Mouse (Mus musculus): ENCODE measurements at regions not wholly inside any gene's neighbourhood (a gene's known extent, or its start where the extent isn't known, plus 50 kb on each side); places are given as distances from the start of the nearest gene placed in this dataset.

DNA sequence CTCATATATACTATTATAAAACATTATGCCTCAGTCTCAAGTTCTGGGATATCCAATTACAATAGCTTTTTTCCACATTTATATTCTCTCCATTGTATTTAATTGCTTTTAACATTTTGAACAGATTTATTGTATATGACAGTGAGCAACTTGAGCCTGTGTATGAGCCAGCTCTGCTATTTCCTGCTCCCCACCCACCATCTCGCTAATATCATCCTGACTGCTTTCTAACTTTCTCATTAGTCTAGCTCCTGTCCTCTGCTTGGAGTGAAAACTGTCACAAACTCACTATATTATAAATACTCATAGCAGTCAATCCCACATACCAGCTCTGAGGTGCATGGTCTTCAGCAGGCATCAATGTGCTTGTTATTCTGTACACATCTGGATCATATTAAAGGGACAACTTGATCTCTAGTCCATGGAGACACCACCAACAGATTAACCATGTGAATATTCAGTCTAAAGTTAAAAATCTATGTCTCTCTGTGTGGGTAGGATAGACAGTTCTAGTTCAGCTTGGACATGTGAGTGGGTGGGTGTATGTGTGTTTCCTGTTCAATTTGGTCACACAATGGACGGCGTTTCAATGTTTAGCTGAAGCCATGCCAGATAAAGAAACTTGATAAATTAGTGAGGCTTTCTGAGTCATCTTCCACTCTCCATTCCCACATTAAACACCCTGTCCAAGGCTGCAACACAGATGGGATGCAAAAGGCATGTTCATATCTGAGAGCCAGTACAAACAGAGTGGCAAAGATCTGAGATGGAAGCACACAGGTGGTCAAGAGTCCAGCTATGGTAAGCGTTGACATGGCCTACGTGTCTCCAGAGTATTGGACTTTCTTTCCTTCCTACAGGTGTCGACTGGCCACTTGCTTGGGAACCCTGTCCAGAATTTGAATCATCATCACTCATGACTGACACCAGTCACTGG, 616.1 kb upstream of the Clint1 start:
- no peak for ATAC-seq (ENCODE audit: low FRiP score, low TSS enrichment)
- Histone ChIP-seq H3K9ac (replicated peaks; ENCODE audit: low read length) (no peak overlapping the region), H3K9me3 (ENCODE audit: low read length) (no peaks in the 10 kb centered on the region), H3K4me1 (ENCODE audit: insufficient read depth, low read length) (0 out of 2 replicates have a peak, but pooled peaks cover 7% of the 10 kb centered on the region), H3K27ac (ENCODE audit: low read length) (no peak overlapping the region), H3K4me3 (ENCODE audit: low read length) (no peak overlapping the region), H3K36me3 (ENCODE audit: insufficient read depth, low read length) (no peaks in the 10 kb centered on the region), H3K4me2 (replicated peaks; ENCODE audit: low read depth, low read length) (no peak overlapping the region), H3K27me3 (ENCODE audit: insufficient read depth, low read length) (no peaks in the 10 kb centered on the region)
- 63% methylated on average over 6 of the region's 6 CpGs for WGBS

DNA sequence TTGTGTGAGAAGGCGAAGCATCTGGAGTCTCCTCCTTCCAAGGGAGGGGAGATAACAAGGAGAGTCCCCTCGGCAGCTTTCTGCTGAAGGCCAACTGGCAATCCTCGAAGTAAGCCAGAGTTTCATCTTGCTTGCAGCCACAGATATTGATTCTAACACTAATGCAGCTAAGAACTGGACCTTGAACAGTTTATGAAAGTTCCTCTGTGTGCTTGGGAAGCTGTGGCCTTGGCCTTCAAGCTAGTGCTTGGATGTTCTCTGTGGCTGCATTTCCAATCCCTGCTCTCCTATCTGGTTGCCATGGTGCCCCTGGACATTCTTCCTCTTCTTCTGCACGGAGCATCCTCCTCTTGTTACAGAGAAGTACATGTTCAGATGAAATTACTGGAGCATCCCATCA, 614.8 kb upstream of the Clint1 start:
- Histone ChIP-seq H3K27me3 (ENCODE audit: insufficient read depth, low read length) (no peaks in the 10 kb centered on the region), H3K36me3 (ENCODE audit: insufficient read depth, low read length) (no peaks in the 10 kb centered on the region), H3K4me2 (replicated peaks; ENCODE audit: low read depth, low read length) (no peak overlapping the region), H3K9me3 (ENCODE audit: low read length) (no peaks in the 10 kb centered on the region), H3K27ac (ENCODE audit: low read length) (no peak overlapping the region), H3K9ac (replicated peaks; ENCODE audit: low read length) (no peak overlapping the region), H3K4me1 (ENCODE audit: insufficient read depth, low read length) (0 out of 2 replicates have a peak, but pooled peaks cover 7% of the 10 kb centered on the region), H3K4me3 (ENCODE audit: low read length) (no peak overlapping the region)
- no peak for ATAC-seq (ENCODE audit: low FRiP score, low TSS enrichment)
- WGBS: 69% methylated on average over 4 of the region's 4 CpGs

DNA sequence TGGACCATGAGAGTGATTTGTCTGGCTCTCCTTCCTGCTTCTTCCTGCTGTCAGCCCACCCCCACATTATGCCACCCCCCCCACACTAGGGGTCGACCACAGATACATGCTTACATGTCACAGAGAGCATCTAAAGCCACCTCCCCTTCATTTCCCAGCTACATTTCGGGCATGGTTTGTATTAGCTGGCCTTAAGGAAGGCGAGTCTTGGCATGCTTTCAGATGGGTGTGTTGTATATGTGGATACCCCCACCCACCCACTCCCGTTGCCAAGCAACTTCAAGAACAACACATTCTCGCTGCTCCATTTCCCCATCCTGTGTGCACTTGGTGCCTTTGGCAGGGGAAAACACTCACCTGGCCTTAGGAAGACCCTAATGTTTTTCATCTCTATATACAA, 612.8 kb upstream of the Clint1 start:
- Histone ChIP-seq H3K36me3 (ENCODE audit: insufficient read depth, low read length) (no peaks in the 10 kb centered on the region), H3K4me2 (replicated peaks; ENCODE audit: low read depth, low read length) (no peak overlapping the region), H3K27me3 (ENCODE audit: insufficient read depth, low read length) (no peaks in the 10 kb centered on the region), H3K4me3 (ENCODE audit: low read length) (no peak overlapping the region), H3K9ac (replicated peaks; ENCODE audit: low read length) (no peak overlapping the region), H3K9me3 (ENCODE audit: low read length) (no peaks in the 10 kb centered on the region), H3K4me1 (ENCODE audit: insufficient read depth, low read length) (0 out of 2 replicates have a peak, but pooled peaks cover 7% of the 10 kb centered on the region), H3K27ac (ENCODE audit: low read length) (no peak overlapping the region)
- no peak for ATAC-seq (ENCODE audit: low FRiP score, low TSS enrichment)
- WGBS: 52% methylated on average over 5 of the region's 5 CpGs

DNA sequence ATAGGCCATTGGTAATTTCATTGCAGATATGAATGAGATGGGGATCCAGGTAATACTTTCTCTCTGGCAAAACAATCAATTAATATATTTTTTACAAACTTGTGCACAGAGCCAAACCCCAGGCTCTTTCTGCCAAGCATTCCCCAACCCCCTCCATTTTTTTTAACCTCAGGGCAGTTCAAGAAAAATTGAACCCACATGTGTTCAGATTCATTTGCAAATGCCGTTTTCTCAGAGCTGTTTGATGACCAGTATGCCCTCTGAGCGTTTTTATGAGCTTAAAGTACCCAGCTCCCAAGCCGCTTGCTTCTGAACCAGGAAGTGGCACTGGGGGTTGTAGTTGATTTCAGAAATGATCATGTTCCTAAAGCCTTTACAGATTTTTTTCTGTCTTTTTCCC, 611.4 kb upstream of the Clint1 start:
- H3K36me3 ChIP-seq (ENCODE audit: insufficient read depth, low read length): no peaks in the 10 kb centered on the region
- H3K9me3 ChIP-seq (ENCODE audit: low read length): no peaks in the 10 kb centered on the region
- no peak overlapping the region for H3K9ac ChIP-seq (replicated peaks; ENCODE audit: low read length)
- no peaks in the 10 kb centered on the region for H3K27me3 ChIP-seq (ENCODE audit: insufficient read depth, low read length)
- no peak overlapping the region for H3K4me2 ChIP-seq (replicated peaks; ENCODE audit: low read depth, low read length)
- WGBS: 45% methylated on average over 3 of the region's 3 CpGs
- no peak overlapping the region for H3K27ac ChIP-seq (ENCODE audit: low read length)
- 0 out of 2 replicates have a peak, but pooled peaks cover 4% of the 10 kb centered on the region for H3K4me1 ChIP-seq (ENCODE audit: insufficient read depth, low read length)
- no peak for ATAC-seq (ENCODE audit: low FRiP score, low TSS enrichment)
- H3K4me3 ChIP-seq (ENCODE audit: low read length): no peak overlapping the region

DNA sequence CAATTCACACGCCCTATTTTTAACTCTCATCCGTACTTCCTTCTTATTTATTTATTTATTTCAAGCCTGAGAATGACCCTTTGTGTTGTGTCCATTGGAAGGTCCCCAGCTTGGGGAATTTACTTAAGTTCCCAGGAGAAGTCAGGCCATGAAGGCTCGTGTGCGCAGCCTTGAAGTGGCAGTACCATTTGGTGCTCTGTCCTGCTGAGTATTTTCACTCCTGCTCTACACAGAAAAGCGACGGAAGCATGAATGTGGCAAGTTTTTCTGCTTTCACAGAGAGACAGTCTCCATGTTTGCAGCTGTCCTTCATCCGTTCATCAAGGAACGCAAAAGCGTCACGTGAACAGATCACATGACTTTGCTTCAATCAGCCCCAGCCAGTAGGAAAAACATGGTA, 610.2 kb upstream of the Clint1 start:
- Histone ChIP-seq H3K4me2 (replicated peaks; ENCODE audit: low read depth, low read length) (no peak overlapping the region), H3K9me3 (ENCODE audit: low read length) (no peaks in the 10 kb centered on the region), H3K36me3 (ENCODE audit: insufficient read depth, low read length) (no peaks in the 10 kb centered on the region), H3K27me3 (ENCODE audit: insufficient read depth, low read length) (no peaks in the 10 kb centered on the region), H3K9ac (replicated peaks; ENCODE audit: low read length) (no peak overlapping the region), H3K4me3 (ENCODE audit: low read length) (no peak overlapping the region), H3K4me1 (ENCODE audit: insufficient read depth, low read length) (0 out of 2 replicates have a peak, but pooled peaks cover 4% of the 10 kb centered on the region), H3K27ac (ENCODE audit: low read length) (no peak overlapping the region)
- WGBS: 67% methylated on average over 10 of the region's 10 CpGs
- ATAC-seq (ENCODE audit: low FRiP score, low TSS enrichment): no peak

DNA sequence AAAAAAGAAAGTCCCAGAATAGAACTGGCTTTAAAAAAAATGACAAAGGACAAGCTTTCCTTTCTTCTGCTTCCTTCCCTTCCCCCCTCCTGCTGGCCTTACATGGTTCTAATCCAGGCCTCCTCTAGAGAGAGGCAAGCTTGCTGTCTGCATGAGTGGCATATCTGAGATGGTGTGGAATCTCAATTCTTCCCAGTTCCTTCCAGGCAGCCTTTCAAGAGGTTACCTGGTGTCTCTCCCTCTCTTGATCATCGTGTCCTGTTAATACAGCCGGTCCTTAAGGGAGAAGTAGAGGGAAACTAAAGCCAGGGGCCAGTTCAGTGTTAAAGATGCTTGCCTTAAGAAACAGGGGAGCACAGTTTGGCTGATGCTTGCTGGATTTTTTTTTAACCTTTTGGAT, 607.1 kb upstream of the Clint1 start:
- no peak for ATAC-seq (ENCODE audit: low FRiP score, low TSS enrichment)
- no peak overlapping the region for H3K9ac ChIP-seq (replicated peaks; ENCODE audit: low read length)
- WGBS: 57% methylated on average over 2 of the region's 2 CpGs

DNA sequence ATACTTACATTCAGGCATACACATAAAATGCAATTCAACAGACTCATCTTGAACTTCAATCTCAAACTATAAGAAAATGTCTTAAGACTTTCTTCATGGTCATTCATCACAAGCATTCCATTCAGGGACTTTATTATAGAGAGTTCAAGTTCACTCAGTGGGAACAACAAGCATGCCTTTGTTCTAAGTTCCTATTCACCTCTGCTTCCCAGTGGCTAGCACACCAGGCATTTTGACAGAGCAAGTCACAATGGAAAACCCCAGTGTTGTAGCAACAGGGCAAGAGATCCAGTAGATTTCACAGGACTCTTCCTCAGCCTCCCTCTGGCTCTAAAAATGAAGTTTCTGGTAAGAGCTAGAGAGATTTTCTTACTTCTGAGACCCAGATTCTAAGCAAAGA, 595.8 kb upstream of the Clint1 start:
- Histone ChIP-seq H3K9ac (replicated peaks; ENCODE audit: low read length) (no peak overlapping the region), H3K9me3 (ENCODE audit: low read length) (peaks cover 5% of the 10 kb centered on the region), H3K27me3 (ENCODE audit: insufficient read depth, low read length) (no peaks in the 10 kb centered on the region), H3K4me1 (ENCODE audit: insufficient read depth, low read length) (no peaks in the 10 kb centered on the region), H3K27ac (ENCODE audit: low read length) (no peak overlapping the region), H3K4me2 (replicated peaks; ENCODE audit: low read depth, low read length) (no peak overlapping the region), H3K36me3 (ENCODE audit: insufficient read depth, low read length) (no peaks in the 10 kb centered on the region), H3K4me3 (ENCODE audit: low read length) (no peak overlapping the region)
- no peak for ATAC-seq (ENCODE audit: low FRiP score, low TSS enrichment)

More for the DNA sequence above, 607.1 kb upstream of the Clint1 start:
- no peak overlapping the region for H3K4me2 ChIP-seq (replicated peaks; ENCODE audit: low read depth, low read length)
- H3K9me3 ChIP-seq (ENCODE audit: low read length): no peaks in the 10 kb centered on the region
- H3K27ac ChIP-seq (ENCODE audit: low read length): no peak overlapping the region
- no peaks in the 10 kb centered on the region for H3K4me1 ChIP-seq (ENCODE audit: insufficient read depth, low read length)
- H3K36me3 ChIP-seq (ENCODE audit: insufficient read depth, low read length): no peaks in the 10 kb centered on the region
- H3K4me3 ChIP-seq (ENCODE audit: low read length): no peak overlapping the region
- no peaks in the 10 kb centered on the region for H3K27me3 ChIP-seq (ENCODE audit: insufficient read depth, low read length)

DNA sequence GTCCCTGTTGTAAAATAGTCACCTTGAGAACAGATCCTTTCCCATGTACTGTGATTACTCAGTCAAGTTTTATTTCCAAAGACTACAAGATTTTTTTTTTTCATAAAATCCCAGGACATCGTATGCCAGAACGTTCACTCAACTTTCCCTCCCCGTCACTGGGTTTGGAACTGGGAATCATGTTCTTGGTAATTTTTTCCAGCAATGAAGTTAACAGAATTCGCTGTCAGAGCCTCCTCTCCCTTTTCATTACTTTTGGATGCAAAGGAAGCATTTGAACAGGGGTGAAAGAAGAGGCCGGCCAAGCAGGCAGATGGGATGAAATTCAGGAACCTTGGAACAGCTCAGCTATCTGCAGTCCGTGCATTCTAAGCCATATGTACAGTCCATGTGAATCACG, 589.7 kb upstream of the Clint1 start:
- no peaks in the 10 kb centered on the region for H3K4me1 ChIP-seq (ENCODE audit: insufficient read depth, low read length)
- no peaks in the 10 kb centered on the region for H3K27me3 ChIP-seq (ENCODE audit: insufficient read depth, low read length)
- no peaks in the 10 kb centered on the region for H3K9me3 ChIP-seq (ENCODE audit: low read length)
- H3K27ac ChIP-seq (ENCODE audit: low read length): no peak overlapping the region
- no peak overlapping the region for H3K9ac ChIP-seq (replicated peaks; ENCODE audit: low read length)
- no peaks in the 10 kb centered on the region for H3K36me3 ChIP-seq (ENCODE audit: insufficient read depth, low read length)
- H3K4me3 ChIP-seq (ENCODE audit: low read length): no peak overlapping the region
- H3K4me2 ChIP-seq (replicated peaks; ENCODE audit: low read depth, low read length): no peak overlapping the region
- ATAC-seq (ENCODE audit: low FRiP score, low TSS enrichment): no peak
- 84% methylated on average over 7 of the region's 7 CpGs for WGBS

DNA sequence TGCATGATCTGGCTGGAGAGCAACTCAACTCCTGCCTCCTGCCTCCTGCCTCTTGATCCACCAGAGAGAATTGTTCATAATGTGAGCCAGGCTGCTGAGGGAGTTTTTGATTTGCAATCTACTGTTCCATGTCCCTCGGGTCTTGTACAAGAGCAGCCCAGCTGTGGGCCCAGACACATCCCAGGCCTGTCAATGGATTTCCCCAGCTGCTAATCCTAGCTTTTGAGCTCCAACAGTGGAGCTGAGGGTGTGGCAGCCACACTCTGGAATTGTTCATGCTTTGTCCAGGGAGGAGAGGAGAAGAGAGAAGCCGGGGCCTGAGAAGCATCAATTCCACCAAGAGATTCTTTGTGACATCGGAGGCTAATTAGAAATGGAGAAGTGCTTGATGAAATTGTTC, 587.9 kb upstream of the Clint1 start:
- Histone ChIP-seq H3K4me2 (replicated peaks; ENCODE audit: low read depth, low read length) (no peak overlapping the region), H3K4me1 (ENCODE audit: insufficient read depth, low read length) (no peaks in the 10 kb centered on the region), H3K4me3 (ENCODE audit: low read length) (no peak overlapping the region), H3K27ac (ENCODE audit: low read length) (no peak overlapping the region), H3K9me3 (ENCODE audit: low read length) (no peaks in the 10 kb centered on the region), H3K27me3 (ENCODE audit: insufficient read depth, low read length) (no peaks in the 10 kb centered on the region), H3K9ac (replicated peaks; ENCODE audit: low read length) (no peak overlapping the region), H3K36me3 (ENCODE audit: insufficient read depth, low read length) (no peaks in the 10 kb centered on the region)
- no peak for ATAC-seq (ENCODE audit: low FRiP score, low TSS enrichment)
- 88% methylated on average over 3 of the region's 3 CpGs for WGBS

DNA sequence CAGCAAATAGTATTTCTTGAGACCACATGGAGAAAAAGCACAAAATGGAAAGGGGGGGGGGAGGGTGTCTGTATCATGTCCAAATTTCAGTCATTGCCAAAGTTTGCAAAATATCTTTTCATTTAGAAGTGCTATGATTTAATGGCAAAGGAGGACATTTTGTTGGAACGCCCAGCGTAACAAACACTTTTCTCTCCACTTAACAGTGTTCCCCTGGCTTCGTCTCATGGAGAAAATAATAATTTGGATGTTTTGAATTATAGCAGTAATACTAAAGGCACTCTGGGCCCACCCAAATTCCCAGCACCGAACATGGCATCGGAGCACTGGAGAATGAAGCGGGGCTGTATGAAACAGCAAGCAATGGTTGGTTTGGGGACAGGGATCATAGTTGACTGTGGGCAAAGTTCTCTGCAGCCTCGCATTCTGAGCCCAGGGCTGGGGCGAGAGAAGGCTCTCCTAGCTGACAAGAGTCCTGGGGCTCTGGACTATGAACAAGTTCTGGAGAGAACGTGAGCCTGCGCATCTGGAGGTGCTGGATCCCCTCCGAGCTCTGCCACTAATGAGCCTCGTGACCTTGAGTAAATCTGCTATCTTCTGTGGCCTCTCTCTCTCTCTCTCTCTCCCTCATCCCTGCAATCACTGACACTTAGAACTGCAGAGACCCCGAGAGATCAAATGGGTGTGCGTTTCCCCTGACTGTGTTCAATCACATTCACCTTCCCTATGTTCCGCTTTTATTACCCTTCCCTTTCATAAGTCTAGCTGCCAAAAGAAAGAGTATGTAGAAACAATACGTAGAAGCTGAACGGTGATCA, 586.5 kb upstream of the Clint1 start:
- no peaks in the 10 kb centered on the region for H3K27me3 ChIP-seq (ENCODE audit: insufficient read depth, low read length)
- H3K9me3 ChIP-seq (ENCODE audit: low read length): no peaks in the 10 kb centered on the region
- no peak overlapping the region for H3K4me2 ChIP-seq (replicated peaks; ENCODE audit: low read depth, low read length)
- H3K36me3 ChIP-seq (ENCODE audit: insufficient read depth, low read length): no peaks in the 10 kb centered on the region
- no peaks in the 10 kb centered on the region for H3K4me1 ChIP-seq (ENCODE audit: insufficient read depth, low read length)
- 63% methylated on average over 17 of the region's 17 CpGs for WGBS
- ATAC-seq (ENCODE audit: low FRiP score, low TSS enrichment): no peak; the same call in 1 of the 2 replicates
- no peak overlapping the region for H3K4me3 ChIP-seq (ENCODE audit: low read length)
- H3K27ac ChIP-seq (ENCODE audit: low read length): no peak overlapping the region
- no peak overlapping the region for H3K9ac ChIP-seq (replicated peaks; ENCODE audit: low read length)
